Mouse (Mus musculus) bone marrow macrophage, adult 2 months (primary cell): Measurements from ENCODE around the gene 2310022A10Rik.

Experiments used
- CTCF ChIP-seq: IDR thresholded peaks from 2 replicates; pipeline ENCODE4 v1.5.1; 2012; ENCODE audit warnings: low read depth, mild to moderate bottlenecking, low read length, moderate library complexity
- POLR2A ChIP-seq: IDR thresholded peaks from 2 replicates; pipeline ENCODE4 v1.6.1; 2012; ENCODE audit warnings: mild to moderate bottlenecking, low read depth, low read length, borderline replicate concordance

- no peak for TF ChIP-seq CTCF
- TF ChIP-seq POLR2A: no peak
Observed at GRCm38 (mm10) chr7:27631439-27631838, 78.4 kb downstream of the 2310022A10Rik start.
